Mouse (Mus musculus) gonadal fat pad, adult 2 months (tissue): ENCODE measurements around the gene Ttll3. TPM values are rescaled to one million over a fixed set of nuclear protein-coding genes. Genes with fewer than 3 reads are reported as not detected.
A peak's percentile ranks its signal among the peaks of the same experiment; 100 is the strongest.

ENCODE experiments used
- DNase-seq: peaks from one replicate; pipeline ENCODE4 v3.0.0-alpha.2; 2012; ENCODE audit warnings: low read depth
- polyA plus RNA-seq: library from polyadenylated mRNA; depleted of rRNA; stranded (reverse); fragments of >200 nt; gene quantifications from 2 replicates; pipeline ENCODE4 v1.2.3, GENCODE M21; 2012; rRNA removed

Gene Ttll3
- 11.0 and 11.8 TPM in 2 replicates for polyA plus RNA-seq

GRCm38 (mm10) chr6:113388960-113389359, at the start of gene Ttll3:
TSS of gene Ttll3 (plus strand) at chr6:113389260.
- no peak for DNase-seq

- no peak for DNase-seq
These were observed 47.5 kb upstream of the Ttll3 start for GRCm38 (mm10) chr6:113341574-113341973.

GRCm38 (mm10) chr6:113342297-113342696, 46.8 kb upstream of the Ttll3 start:
- DNase-seq = no peak

GRCm38 (mm10) chr6:113343177-113344092, 45.6 kb upstream of the Ttll3 start, which contains the start of gene Camk1:
TSS of gene Camk1 (minus strand) at chr6:113343984.
- no peak for DNase-seq

DNA sequence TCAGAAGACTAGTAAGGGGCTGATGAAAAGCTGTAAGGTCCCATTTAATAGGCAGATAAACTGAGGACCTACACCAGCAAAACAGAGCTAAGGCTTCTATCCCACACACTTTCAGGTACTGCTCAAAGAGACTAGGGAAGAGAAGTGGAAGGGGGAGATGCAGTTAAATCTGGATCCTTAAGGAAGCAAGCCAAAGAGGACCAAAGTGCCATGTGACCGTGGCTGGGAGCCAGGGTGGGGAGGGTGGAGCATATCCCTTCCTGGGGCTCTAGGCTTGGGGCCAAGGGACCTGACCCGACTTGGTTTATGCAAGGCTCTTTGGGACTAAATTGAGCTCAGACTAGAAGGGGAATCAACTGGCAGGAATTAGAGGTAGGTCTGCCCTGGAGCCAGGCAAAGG, 44.7 kb upstream of the Ttll3 start:
- no peak for DNase-seq

DNA sequence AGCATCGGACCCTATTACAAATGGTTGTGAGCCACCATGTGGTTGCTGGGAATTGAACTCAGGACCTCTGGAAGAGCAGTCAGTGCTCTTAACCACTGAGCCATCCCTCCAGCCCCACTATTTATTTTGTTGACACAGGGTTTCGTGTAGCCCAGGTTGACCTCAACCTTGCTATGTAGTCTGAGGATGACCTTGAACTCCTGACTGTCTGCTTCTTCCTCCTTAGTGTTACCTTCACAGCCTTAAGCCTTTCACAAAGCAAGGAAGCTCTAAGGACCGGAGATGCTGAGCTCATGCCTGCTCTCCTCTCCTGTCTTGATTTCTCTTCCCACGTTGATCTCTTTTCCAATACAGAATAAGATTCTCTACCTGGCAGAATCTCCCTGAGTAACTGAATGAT, 42.2 kb upstream of the Ttll3 start:
- no peak for DNase-seq

DNA sequence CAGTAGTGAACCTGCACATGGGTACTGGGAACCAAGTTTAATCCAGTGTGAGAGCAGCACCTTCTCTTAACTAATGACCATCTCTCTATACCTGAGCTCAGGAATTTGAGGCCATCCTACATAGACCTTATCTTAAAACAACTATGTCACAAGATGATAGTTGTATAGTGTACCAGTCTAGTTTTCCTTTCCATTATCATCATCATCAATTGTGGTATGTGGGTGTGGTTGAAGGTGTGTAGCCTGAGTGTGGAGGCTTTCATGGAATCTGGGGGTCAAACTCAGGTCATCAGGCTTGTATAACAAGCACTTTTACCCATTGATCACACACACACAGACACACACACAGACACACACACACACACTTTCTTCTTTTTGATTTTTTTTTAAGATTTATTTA, 38.5 kb upstream of the Ttll3 start:
- DNase-seq = no peak

DNA sequence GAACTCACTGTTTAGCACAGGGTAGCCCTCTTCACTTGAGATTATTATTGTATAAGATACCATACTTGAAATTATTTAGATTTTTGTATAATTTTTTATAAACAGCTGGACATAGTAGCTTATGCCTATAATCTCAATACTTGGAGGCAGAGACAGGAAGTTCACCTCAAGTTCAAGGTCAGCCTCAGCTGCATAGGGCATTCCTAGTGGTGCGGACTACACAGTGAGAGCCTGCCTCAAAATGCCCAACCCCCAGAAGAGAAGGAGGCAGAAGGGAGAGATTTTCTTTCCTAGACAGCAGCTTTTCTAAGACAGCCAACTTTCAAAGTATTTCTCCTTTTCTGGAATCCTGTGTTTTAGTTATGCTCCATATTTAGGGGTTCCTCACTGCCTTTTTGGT, 37.9 kb upstream of the Ttll3 start:
- DNase-seq = no peak

- no peak for DNase-seq
These were observed 37.4 kb upstream of the Ttll3 start for GRCm38 (mm10) chr6:113351653-113352052.

- DNase-seq = no peak
These were observed 36.2 kb upstream of the Ttll3 start for GRCm38 (mm10) chr6:113352820-113353219.

DNA sequence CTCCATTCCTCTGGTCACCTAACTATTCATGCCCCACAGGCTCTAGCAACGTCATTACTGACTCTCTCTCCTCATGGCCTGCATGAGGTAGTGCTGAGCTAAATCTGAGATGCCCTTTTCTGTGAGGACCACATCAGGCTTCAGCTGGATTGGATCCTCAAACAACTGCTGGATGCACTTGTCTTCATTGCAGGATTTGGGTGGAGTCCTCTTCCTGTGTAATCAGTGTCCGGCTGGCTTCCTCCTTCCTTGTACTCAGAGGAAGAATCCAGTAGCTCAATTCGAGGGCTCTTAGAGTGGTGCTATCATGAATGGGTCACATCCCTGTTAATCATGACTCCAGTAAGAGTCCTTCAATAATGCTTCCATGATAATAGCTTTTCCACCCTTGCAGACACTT, 35.4 kb upstream of the Ttll3 start:
- no peak for DNase-seq

DNA sequence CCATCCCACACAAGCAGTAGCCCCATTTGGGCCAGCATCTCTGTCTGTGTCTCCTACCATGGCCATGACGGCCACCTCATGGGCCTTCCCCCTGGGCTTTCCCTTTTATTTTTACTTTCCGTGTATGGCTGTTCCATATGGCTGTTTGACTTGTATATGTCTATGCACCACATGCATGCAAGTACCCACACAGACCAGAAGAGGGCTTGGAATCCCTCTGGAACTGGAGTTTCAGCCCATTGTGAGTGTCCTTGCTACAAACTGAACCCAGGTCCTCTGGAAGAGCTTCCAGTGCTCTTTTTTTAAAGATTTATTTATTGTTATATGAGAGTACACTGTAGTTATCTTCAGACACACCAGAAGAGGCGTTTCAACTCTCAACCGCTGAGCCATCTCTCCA, 27.6 kb upstream of the Ttll3 start:
- DNase-seq = no peak

DNA sequence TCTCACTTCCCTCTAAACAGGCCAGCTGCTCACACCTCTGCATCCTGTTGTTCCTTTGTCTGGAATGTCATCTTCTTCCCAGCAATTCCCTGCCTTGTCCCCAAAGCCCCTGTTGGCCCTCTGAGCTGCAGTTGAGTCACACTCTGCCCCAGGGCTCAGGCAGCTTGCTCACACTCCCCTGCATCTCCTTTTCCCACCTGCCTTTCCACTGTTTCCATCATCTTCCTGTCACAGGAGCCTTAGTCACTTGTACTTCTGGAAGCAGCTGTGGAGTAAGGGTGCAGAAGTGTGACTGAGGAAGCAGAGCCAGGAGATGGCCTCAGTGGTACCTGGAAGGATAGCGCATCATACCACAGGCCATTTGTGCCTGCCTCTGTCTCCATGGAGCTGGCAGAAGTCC, 26.8 kb upstream of the Ttll3 start:
- DNase-seq = no peak

- no peak for DNase-seq
These were observed 24.4 kb upstream of the Ttll3 start for GRCm38 (mm10) chr6:113364518-113365135.

DNA sequence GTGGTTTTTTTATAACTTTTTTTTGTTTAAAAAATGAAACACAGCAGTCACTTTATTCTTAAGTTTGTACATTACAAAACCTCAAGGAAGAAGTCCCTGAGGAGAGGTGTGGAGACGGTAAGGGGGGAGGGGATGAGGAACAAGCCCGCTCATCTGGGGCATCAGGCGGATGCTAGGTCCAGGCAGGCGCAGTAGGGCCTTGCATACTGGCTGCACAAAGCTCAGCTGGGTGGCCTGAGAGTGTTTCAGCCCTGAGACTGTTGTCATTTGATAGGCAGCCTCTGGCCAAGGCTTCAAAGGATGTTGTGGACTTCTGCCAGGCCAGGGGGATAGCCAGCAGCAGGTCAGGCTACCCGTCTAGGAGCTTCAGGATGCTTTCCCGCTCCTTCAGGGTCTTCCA, 22.4 kb upstream of the Ttll3 start:
- no peak for DNase-seq

DNA sequence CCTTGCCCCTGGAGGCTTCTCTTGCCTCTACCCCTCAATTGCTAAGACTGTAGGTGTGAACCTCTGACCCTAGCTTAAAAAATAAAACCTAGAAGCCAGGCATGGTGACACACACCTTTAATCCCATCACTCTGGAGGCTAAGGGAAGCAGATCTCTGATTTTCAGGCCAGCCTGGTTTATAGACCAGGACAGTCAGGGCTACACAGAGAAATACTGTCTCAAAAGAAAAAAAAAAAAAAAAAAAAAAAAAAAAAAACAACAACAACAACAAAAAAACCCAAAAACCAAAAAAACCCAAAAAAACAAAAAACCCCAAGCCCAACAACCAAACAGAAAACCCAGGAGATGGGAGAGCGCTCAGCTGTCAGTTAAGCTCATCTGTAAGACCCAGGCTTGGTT, 21.5 kb upstream of the Ttll3 start:
- DNase-seq = no peak

- DNase-seq = no peak
These were observed 20.9 kb upstream of the Ttll3 start for GRCm38 (mm10) chr6:113368124-113368523.

GRCm38 (mm10) chr6:113368577-113368976, 20.5 kb upstream of the Ttll3 start:
- DNase-seq = no peak

DNA sequence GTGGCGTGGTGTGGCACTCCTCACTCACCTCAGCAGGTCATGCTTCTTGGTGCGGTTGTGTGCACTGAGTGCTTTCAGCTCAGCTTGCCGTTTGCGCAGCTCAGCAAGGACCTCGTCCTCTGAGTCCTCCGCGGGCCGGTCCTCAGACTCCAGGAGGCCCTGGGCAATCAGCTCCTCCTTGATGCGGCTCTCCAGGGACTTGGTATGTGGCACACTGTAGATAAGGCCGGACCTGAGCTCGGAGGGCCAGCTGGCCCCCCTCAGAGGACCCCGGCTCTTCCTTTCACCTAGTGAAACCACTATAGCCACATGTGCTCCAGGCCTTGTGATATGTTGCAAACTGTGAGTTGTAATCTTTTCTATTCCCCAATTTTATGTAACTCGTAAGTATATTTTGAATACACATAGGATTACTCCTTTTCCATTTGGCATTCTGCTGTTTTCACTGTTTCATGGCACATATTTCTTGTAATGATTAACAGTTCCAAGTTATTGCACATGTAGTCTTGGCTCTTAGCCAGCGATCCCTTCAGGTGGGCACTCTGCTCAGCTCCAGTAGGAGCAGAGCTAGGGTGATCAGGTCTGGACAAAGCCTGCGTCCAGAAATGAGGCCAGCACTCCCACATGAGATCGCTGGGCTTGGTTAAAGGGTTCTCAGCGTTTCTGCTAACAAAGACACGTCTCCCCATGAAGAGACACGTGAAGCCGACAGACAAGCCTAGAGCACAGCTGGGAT, 18.7 kb upstream of the Ttll3 start:
- no peak for DNase-seq

- DNase-seq = no peak
These were observed 15.6 kb upstream of the Ttll3 start for GRCm38 (mm10) chr6:113373491-113373890.

GRCm38 (mm10) chr6:113377172-113377495, 11.9 kb upstream of the Ttll3 start:
- no peak for DNase-seq

- DNase-seq = peak; percentile 78
These were observed 11.3 kb upstream of the Ttll3 start, which contains the start of the genes Tada3 and Arpc4 for GRCm38 (mm10) chr6:113377496-113378385. TSS of gene Tada3 (minus strand) at chr6:113377883. TSS of gene Arpc4 (plus strand) at chr6:113378115.
